Mouse (Mus musculus) WW6 (cell line): ENCODE data around the gene Myod1.

Experiments used
- DNase-seq: peaks from one replicate; pipeline ENCODE4 v3.0.0-alpha.2; 2013; ENCODE audit warnings: low read depth, low spot score

The Myod1 gene

GRCm38 (mm10) chr7:46415818-46416425, 39.6 kb downstream of the Myod1 start:
- no peak for DNase-seq

- DNase-seq = no peak
These were observed 41.2 kb downstream of the Myod1 start for GRCm38 (mm10) chr7:46417467-46417866.

GRCm38 (mm10) chr7:46418102-46418622, 41.9 kb downstream of the Myod1 start:
- no peak for DNase-seq

- no peak for DNase-seq
These were observed 45.3 kb downstream of the Myod1 start for GRCm38 (mm10) chr7:46421535-46421934.

- no peak for DNase-seq
These were observed 45.9 kb downstream of the Myod1 start for GRCm38 (mm10) chr7:46422052-46422763.

GRCm38 (mm10) chr7:46422764-46423412, 46.6 kb downstream of the Myod1 start:
- no peak for DNase-seq

- DNase-seq = no peak
These were observed 47.7 kb downstream of the Myod1 start for GRCm38 (mm10) chr7:46423951-46424350.

- DNase-seq = no peak
These were observed 48.7 kb downstream of the Myod1 start for GRCm38 (mm10) chr7:46425012-46425411.
